Mouse (Mus musculus) olfactory bulb, adult 2 months (tissue): Measurements from ENCODE around the gene Gnai2.

Experiments
- CTCF ChIP-seq: fragments of 200-500 bp; IDR thresholded peaks from 2 replicates; pipeline ENCODE4 v1.5.1; 2012; ENCODE audit warnings: low read depth, mild to moderate bottlenecking, low read length, moderate library complexity; ENCODE audit not compliant: insufficient read depth
- POLR2A ChIP-seq: fragments of 200-500 bp; IDR thresholded peaks from 2 replicates; pipeline ENCODE4 v1.6.1; 2012; ENCODE audit warnings: mild to moderate bottlenecking, low read depth, low read length, moderate library complexity; ENCODE audit not compliant: insufficient read depth

DNA sequence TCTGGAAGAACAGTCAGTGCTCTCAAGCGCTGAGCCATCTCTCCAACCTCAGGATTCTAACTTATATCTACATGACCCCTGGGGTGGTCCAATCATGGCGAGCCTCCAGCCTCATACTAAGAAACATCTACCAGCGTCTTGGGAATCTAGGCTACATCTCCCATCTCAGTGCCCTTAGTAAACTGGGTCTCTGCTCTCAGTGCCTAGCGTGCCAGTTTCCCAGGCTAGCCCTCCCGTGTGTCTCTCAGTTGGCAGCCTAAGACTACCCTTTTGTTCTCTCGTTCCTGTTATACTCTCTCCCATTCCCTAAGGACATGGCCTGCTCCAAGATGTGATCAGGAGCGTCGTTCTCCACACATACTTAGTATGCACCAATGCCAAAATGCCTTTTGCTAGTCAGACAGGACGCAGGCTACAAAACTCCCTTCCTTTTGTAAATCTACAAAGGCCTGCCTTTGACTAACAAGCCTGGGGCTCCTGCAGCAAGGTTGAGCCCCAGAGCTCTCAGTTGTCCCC, 3.8 kb downstream of the Gnai2 start:
- TF ChIP-seq CTCF (no peak), POLR2A (no peak)
